Mouse (Mus musculus) stomach, postnatal 0 days (tissue): ENCODE results near the gene Pon1. TPM values are rescaled to one million over a fixed set of nuclear protein-coding genes. Genes with fewer than 3 reads are reported as not detected.

Experiments
- ATAC-seq: fragments of 200-750 bp; cut with Nextera tagmentation; 2 replicates; pipeline ENCODE4 v1.8.0; 2017; ENCODE audit not compliant: low FRiP score, low TSS enrichment
- DNase-seq: peaks from one replicate; pipeline ENCODE4 v3.0.0-alpha.2; 2016; ENCODE audit warnings: low spot score
- H3K27ac ChIP-seq: fragments of 300-500 bp; sonication (generic); replicated peaks from 2 replicates; pipeline ENCODE4 v1.5.1; 2014; ENCODE audit warnings: mild to moderate bottlenecking, control low read depth
- H3K27me3 ChIP-seq: fragments of 300-500 bp; sonication (generic); 2 replicates; pipeline ENCODE4 v1.6.1; 2014; ENCODE audit warnings: low read length; ENCODE audit not compliant: control insufficient read depth, insufficient read depth
- H3K36me3 ChIP-seq: fragments of 300-500 bp; sonication (generic); 2 replicates; pipeline ENCODE4 v1.6.1; 2014; ENCODE audit warnings: low read length, mixed read lengths; ENCODE audit not compliant: control insufficient read depth, insufficient read depth
- H3K4me1 ChIP-seq: fragments of 300-500 bp; sonication (generic); replicated peaks from 2 replicates; pipeline ENCODE4 v1.6.1; 2014; ENCODE audit warnings: antibody characterized with exemption; ENCODE audit not compliant: control insufficient read depth, insufficient read depth
- H3K4me2 ChIP-seq: fragments of 300-500 bp; sonication (generic); replicated peaks from 2 replicates; pipeline ENCODE4 v1.6.1; 2014; ENCODE audit warnings: low read depth, mild to moderate bottlenecking, control low read depth, moderate library complexity
- H3K4me3 ChIP-seq: fragments of 300-500 bp; sonication (generic); 2 replicates; pipeline ENCODE4 v1.5.1; 2014; ENCODE audit warnings: low read depth, low read length, control low read depth
- H3K9ac ChIP-seq: fragments of 300-500 bp; sonication (generic); 2 replicates; pipeline ENCODE4 v1.6.1; 2014; ENCODE audit warnings: mild to moderate bottlenecking, low read length, control low read depth, mixed read lengths
- H3K9me3 ChIP-seq: fragments of 300-500 bp; sonication (generic); 2 replicates; pipeline ENCODE4 v1.6.1; 2016; ENCODE audit warnings: low read length; ENCODE audit not compliant: control insufficient read depth
- CTCF ChIP-seq: IDR thresholded peaks from 2 replicates; pipeline ENCODE4 v1.5.1; 2016; ENCODE audit warnings: antibody characterized with exemption, low read depth, mild to moderate bottlenecking, moderate library complexity
- EP300 ChIP-seq: optimal IDR thresholded peaks from 2 replicates; pipeline ENCODE3; 2016; ENCODE audit warnings: antibody characterized with exemption
- WGBS: fragments of 180-500 bp; shearing (Covaris S2); extraction: QIAGEN DNeasy Blood & Tissue Kit; methylation state at CpG from one replicate; pipeline ENCODE4 v1.1.7; 2014; 5-methylcytosine and 5-hydroxymethylcytosine counted together
- polyA plus RNA-seq: library from polyadenylated mRNA; unstranded; fragments of >200 nt; fragmentation: Nextera tagmentation; extraction: Ambion mirVana; gene quantifications from 2 replicates; pipeline ENCODE4 v1.2.1, GENCODE M21; 2015

Gene Pon1
- polyA plus RNA-seq, 1 experiment from 2014 or later, result 0.52 TPM

DNA sequence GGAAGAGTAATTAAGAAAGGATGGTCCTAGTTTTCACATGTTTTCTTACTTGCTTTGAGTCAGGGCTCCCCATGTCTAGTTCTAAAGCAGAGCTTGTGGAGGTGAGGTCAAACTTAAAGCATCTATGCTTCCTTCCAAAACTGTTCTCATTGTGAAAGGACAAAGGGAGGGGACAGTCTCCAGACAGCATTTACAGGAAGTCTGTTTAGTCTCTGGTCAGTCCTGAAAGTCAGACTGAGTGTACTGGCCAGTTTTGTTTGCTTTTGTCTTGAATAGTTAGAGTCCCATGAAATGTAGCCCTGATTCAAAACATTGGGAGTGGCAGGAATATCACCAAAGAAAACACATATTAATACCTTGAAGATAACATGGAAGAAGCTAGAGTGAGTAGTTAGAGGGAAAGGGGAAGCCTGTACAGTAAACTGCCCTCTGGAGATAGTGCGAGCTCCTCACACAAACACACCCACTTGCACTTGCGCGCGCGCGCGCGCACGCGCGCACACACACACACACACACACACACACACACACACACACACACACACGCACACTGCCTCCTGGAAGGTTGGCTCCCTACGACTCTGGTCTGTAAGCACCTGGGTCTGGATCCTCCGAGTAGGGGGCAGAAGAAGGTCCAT lies 30.1 kb downstream of the Pon1 start:
- ATAC-seq (no peak), DNase-seq (no peak)
- H3K27ac ChIP-seq, result no peak overlapping the region
- WGBS, result 82% methylated on average over 14 of the region's 14 CpGs
- no peak overlapping the region for H3K9ac ChIP-seq
- TF ChIP-seq EP300 (no peak), CTCF (no peak)
- no peak overlapping the region for H3K4me2 ChIP-seq
- H3K4me3 ChIP-seq, result no peak overlapping the region
- no peaks in the 10 kb centered on the region for H3K27me3 ChIP-seq
- H3K9me3 ChIP-seq, result no peaks in the 10 kb centered on the region
- no peaks in the 10 kb centered on the region for H3K4me1 ChIP-seq
- no peaks in the 10 kb centered on the region for H3K36me3 ChIP-seq

DNA sequence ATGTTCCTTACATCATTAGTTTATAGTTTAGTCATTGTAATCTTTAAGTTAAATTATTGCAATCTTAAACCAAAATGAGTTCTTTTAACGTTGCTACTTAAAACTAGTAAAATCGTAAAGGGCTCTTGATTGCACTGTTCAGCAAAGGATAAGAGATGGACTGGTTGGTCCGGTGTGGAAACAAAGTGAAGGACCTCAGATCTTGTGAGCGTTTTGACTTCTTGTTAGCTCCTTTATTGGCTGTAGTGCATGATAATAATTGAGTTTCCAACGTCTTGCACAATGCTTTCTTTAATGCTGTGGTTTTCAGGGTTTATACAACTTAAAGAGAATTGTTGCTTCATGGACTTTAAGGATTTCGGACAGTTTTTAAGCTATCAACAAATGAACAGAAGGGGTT lies 31.7 kb downstream of the Pon1 start:
- no peak overlapping the region for H3K4me3 ChIP-seq
- ATAC-seq (no peak), DNase-seq (no peak)
- no peaks in the 10 kb centered on the region for H3K27me3 ChIP-seq
- no peaks in the 10 kb centered on the region for H3K4me1 ChIP-seq
- 58% methylated on average over 6 of the region's 6 CpGs for WGBS
- H3K9ac ChIP-seq, result no peak overlapping the region
- TF ChIP-seq CTCF (no peak), EP300 (no peak)
- no peaks in the 10 kb centered on the region for H3K36me3 ChIP-seq
- H3K4me2 ChIP-seq, result no peak overlapping the region
- H3K9me3 ChIP-seq, result no peaks in the 10 kb centered on the region
- H3K27ac ChIP-seq, result no peak overlapping the region

DNA sequence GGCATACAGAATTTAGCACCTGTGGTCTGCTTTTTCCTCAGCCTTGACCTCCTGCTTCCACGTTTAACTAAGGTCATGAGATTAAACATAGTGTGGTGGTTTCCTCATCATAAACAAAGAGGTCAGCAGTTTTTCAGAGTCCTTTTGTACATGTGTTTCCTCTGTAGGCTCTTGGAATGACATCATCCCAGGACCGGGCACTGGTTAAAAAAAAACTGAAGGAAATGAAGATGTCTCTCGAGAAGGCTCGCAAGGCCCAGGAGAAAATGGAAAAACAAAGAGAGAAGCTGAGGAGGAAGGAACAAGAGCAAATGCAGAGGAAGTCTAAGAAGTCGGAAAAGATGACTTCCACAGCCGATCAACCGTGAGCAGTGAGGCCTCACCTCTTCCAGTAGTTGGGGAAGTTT lies 34.4 kb downstream of the Pon1 start:
- Histone ChIP-seq H3K4me3 (no peak overlapping the region), H3K4me2 (no peak overlapping the region), H3K4me1 (no peaks in the 10 kb centered on the region), H3K27ac (no peak overlapping the region), H3K27me3 (no peaks in the 10 kb centered on the region), H3K9ac (no peak overlapping the region), H3K9me3 (no peaks in the 10 kb centered on the region), H3K36me3 (no peaks in the 10 kb centered on the region)
- ATAC-seq (no peak), DNase-seq (no peak)
- TF ChIP-seq EP300 (no peak), CTCF (no peak)
- WGBS, result 72% methylated on average over 7 of the region's 7 CpGs

- no peak for DNase-seq
- no peaks in the 10 kb centered on the region for H3K27me3 ChIP-seq
- no peak for ATAC-seq
- 75% methylated on average over 6 of the region's 6 CpGs for WGBS
- no peak overlapping the region for H3K4me3 ChIP-seq
- no peak overlapping the region for H3K4me2 ChIP-seq
- H3K27ac ChIP-seq, result no peak overlapping the region
- TF ChIP-seq CTCF (no peak), EP300 (no peak)
- no peaks in the 10 kb centered on the region for H3K36me3 ChIP-seq
- no peaks in the 10 kb centered on the region for H3K9me3 ChIP-seq
- no peak overlapping the region for H3K9ac ChIP-seq
- no peaks in the 10 kb centered on the region for H3K4me1 ChIP-seq
Observed at GRCm38 (mm10) chr6:5156541-5157425, 37.0 kb downstream of the Pon1 start.

DNA sequence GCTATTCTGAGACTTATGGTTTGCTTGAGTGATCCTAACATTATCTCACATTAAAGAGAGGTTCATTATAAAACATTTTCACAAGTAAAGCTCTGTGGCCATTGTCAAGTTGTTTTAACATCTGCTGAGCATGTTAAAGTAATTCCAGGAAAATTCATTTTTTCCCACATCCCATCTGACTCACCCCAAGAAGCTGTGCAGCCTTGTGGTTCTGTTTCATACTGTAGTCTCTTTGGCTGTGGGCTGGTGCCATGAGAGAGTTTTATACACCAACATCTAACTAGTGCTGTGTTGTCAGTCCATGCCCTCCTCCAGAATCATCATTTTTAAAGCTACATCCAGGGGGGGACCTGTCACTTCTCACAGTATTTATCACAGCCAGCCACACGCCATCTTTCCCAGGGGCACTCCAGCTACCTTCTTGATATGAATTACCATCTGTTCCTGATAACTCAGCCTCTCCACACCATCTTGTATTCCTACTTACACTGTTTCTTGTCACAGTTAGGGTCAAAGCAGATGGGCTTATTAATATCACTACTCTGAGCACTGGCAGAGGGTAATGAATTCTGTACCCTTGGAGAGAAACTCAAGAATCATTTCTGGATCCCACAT lies 38.3 kb downstream of the Pon1 start:
- ATAC-seq (no peak), DNase-seq (no peak)
- Histone ChIP-seq H3K36me3 (no peaks in the 10 kb centered on the region), H3K27me3 (no peaks in the 10 kb centered on the region), H3K9ac (no peak overlapping the region), H3K9me3 (no peaks in the 10 kb centered on the region), H3K27ac (no peak overlapping the region), H3K4me3 (no peak overlapping the region), H3K4me1 (no peaks in the 10 kb centered on the region), H3K4me2 (no peak overlapping the region)
- TF ChIP-seq EP300 (no peak), CTCF (no peak)
- 90% methylated on average over 1 of the region's 1 CpGs for WGBS
